Mouse (Mus musculus): ENCODE measurements around the gene 1700019A02Rik.

Gene 1700019A02Rik

GRCm38 (mm10) chr1:53187536-53187935 is at the start of gene 1700019A02Rik:
Gene 1700019A02Rik (minus strand): TSS chr1:53187636.
- DNase-seq: no peak

DNA sequence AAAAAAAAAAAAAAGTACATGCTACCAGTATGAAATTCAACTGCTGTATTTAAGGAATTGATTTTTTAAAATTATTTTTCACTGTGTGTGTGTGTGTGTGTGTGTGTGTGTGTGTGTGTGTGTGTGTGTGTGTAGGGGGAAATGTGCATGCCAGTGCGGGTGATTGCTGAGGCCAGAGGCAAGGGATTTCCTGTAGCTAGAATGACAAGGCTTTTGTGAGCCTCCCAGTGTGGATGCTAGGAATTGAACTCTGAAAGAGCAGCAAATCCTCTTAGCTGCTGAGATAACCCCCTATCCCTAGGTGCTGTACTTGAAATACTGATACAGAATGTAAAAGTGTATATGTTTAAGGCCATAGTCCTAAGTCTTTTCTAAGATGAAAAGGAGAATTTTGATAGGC is 38.6 kb upstream of the 1700019A02Rik start:
- no peak for DNase-seq

DNA sequence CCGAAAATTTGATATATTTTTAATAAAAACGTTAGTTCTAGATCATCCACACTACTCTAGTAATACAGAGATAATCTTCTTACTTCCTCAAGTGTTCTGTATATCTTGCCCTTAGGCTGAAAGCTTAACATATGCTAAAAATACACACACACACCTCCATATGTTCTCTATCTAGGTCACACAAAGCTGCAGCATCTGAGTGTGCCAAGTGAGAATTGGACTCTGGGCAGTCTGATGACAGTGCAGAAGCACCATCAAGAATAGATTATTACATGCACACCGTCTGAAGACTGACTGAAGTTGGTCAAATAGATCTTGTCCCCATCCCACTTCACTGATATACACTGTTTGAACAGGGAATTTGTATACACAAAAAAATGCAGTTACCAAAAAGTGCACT is 38.2 kb upstream of the 1700019A02Rik start:
- DNase-seq: no peak

- no peak for DNase-seq
Measured at GRCm38 (mm10) chr1:53224775-53225174, 37.3 kb upstream of the 1700019A02Rik start.

DNA sequence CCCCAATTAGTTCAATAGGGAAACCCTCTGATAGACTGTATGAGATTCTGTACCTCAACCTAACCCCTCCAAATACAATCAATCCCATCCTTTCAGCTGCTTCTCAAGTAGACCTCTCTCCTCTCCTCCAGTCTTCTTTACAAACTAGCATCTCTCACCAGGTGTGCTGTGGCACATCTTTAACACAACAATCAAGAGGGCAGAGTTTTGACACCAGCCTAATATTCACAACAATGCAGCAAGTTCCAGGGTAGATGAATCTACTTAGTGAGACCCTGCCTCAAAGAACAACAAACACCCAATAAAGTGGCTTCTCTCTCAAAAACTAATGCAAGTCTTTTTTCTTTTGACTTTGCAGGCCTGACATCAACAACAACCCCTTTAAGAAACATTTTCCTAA is 22.7 kb upstream of the 1700019A02Rik start:
- no peak for DNase-seq

GRCm38 (mm10) chr1:53203902-53204301 is 16.5 kb upstream of the 1700019A02Rik start:
- DNase-seq: no peak

GRCm38 (mm10) chr1:53201630-53202199 is 14.3 kb upstream of the 1700019A02Rik start:
- no peak for DNase-seq

DNA sequence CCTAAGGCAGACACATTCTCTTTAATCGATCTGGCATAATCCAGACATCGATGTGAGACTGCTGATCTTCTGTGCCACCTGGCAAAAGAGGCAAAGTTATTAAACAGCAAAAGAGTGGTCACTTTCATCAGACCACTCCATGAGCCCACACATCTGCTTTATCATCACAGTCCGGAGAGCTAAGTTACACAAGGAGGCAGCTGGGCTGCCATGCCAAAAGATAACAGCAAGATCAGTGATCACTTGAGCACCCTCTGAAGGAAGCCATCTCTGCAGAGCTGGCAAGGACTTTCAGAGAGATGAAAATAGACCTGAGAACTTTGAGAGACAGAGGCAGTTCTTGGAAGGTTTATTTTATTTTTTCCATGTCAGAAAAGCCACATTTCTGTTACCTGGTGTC is 7.1 kb upstream of the 1700019A02Rik start:
- no peak for DNase-seq

GRCm38 (mm10) chr1:53191234-53191633 is 3.8 kb upstream of the 1700019A02Rik start:
- DNase-seq: no peak

DNA sequence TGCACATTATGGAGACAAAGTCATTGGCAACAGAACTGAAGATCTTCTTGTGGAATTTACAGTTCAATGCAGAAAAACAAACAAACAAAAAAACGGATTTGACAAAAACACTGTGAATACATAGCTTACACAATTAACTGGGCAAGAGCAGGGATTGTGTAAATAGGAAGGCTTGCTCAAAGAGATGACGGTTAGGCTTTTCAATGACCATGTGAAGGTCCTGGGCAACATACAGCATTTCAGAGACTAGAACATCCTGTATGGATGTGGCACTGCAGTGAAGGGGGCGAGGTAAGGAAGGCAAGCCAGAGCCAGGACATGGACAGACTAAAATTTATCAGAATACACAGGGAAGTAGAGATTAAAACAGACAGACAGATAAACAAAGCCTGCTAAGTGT is 2.2 kb upstream of the 1700019A02Rik start:
- DNase-seq: no peak

GRCm38 (mm10) chr1:53186301-53186700 is 1.1 kb downstream of the 1700019A02Rik start:
- no peak for DNase-seq

- no peak for DNase-seq
Measured at GRCm38 (mm10) chr1:53157715-53158114, 29.7 kb downstream of the 1700019A02Rik start.

DNA sequence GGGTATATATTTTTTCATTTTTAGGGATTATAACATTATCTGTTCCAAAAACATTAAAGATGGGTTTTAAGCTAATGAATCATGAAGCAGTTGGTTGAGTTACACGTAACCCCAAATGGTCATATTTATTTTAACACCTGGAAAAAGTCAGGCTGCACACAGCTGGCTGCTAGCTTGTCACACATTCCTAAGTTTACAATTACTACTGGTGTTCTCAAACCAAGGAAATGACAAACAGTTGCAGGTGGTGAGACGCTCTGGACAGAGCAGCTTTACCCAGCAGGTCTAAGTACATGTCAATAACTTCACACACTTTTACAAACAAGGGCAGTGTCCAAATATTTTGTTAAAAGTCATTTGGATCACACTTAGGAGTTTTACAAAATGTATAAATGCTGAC is 64.4 kb downstream of the 1700019A02Rik start:
- no peak for DNase-seq

DNA sequence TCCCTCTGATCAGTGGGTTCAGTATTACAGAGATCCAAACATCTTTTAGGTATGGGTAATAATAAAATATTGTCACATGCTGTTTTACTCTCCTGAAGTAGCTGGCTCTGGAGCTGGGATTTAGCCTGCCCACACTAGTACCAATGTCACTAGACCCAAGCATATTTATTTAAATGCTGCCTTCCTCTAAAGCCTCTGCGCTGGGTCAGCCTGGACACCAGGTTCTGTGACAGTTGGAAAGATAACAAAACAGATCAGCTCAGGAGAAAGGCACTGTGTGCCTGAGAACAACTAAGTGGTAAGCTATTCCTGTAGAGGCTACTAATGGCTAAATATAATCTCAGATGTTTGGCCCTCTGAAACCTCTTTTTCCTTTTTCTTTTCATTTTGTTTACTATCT is 76.9 kb downstream of the 1700019A02Rik start:
- no peak for DNase-seq

Measured in lung, postnatal 4 days (tissue).